Mouse (Mus musculus) forebrain, embryonic 11.5 days (tissue): ENCODE results near the gene Kcnk16. TPM values are rescaled to one million over a fixed set of nuclear protein-coding genes. Genes with fewer than 3 reads are reported as not detected.

ENCODE experiments used
- ATAC-seq: fragments of 200-750 bp; cut with Nextera tagmentation; replicated peaks from 2 replicates; pipeline ENCODE4 v1.8.0; 2017; ENCODE audit warnings: moderate TSS enrichment; ENCODE audit not compliant: low FRiP score
- DNase-seq: peaks from one replicate; pipeline ENCODE4 v3.0.0-alpha.2; 2017; ENCODE audit warnings: low spot score
- H3K27ac ChIP-seq: fragments of 300-500 bp; sonication (generic); 2 replicates; pipeline ENCODE4 v1.5.1; 2014; ENCODE audit warnings: low read depth, low read length
- H3K27me3 ChIP-seq: fragments of 300-500 bp; sonication (generic); 2 replicates; pipeline ENCODE4 v1.6.1; 2014; ENCODE audit warnings: mild to moderate bottlenecking, low read length, mixed read lengths; ENCODE audit not compliant: control insufficient read depth, insufficient read depth
- H3K36me3 ChIP-seq: fragments of 300-500 bp; sonication (generic); 2 replicates; pipeline ENCODE4 v1.6.1; 2014; ENCODE audit warnings: mild to moderate bottlenecking, low read length, moderate library complexity, mixed read lengths; ENCODE audit not compliant: control insufficient read depth, insufficient read depth
- H3K4me1 ChIP-seq: fragments of 300-500 bp; sonication (generic); replicated peaks from 2 replicates; pipeline ENCODE4 v1.6.1; 2014; ENCODE audit warnings: low read length, mixed read lengths; ENCODE audit not compliant: control insufficient read depth, insufficient read depth
- H3K4me2 ChIP-seq: fragments of 300-500 bp; sonication (generic); 2 replicates; pipeline ENCODE4 v1.6.1; 2014; ENCODE audit warnings: low read depth, mild to moderate bottlenecking, low read length, moderate library complexity, mixed read lengths; ENCODE audit not compliant: severe bottlenecking
- H3K4me3 ChIP-seq: fragments of 300-500 bp; sonication (generic); 2 replicates; pipeline ENCODE4 v1.5.1; 2014; ENCODE audit warnings: low read depth, low read length
- H3K9ac ChIP-seq: fragments of 300-500 bp; sonication (generic); 2 replicates; pipeline ENCODE4 v1.6.1; 2014; ENCODE audit warnings: low read length
- H3K9me3 ChIP-seq: fragments of 300-500 bp; sonication (generic); 2 replicates; pipeline ENCODE4 v1.6.1; 2016; ENCODE audit warnings: low read length, mixed read lengths; ENCODE audit not compliant: control insufficient read depth
- WGBS: fragments of 180-500 bp; shearing (Covaris S2); extraction: QIAGEN DNeasy Blood & Tissue Kit; methylation state at CpG from one replicate; pipeline ENCODE4 v1.1.7; 2014; 5-methylcytosine and 5-hydroxymethylcytosine counted together
- polyA plus RNA-seq: library from polyadenylated mRNA; unstranded; fragments of >200 nt; fragmentation: Nextera tagmentation; extraction: Ambion mirVana; gene quantifications from 2 replicates; pipeline ENCODE4 v1.2.1, GENCODE M21; 2014

Kcnk16 gene
- polyA plus RNA-seq, 1 experiment from 2014 or later = not detected

GRCm38 (mm10) chr14:20226488-20226887 lies 42.5 kb downstream of the Kcnk16 start:
- Histone ChIP-seq H3K36me3 (no peaks in the 10 kb centered on the region), H3K27ac (peak overlapping the region; percentile 87; the same call in 1 of the 2 replicates), H3K4me1 (peaks cover 20% of the 10 kb centered on the region), H3K9ac (no peak overlapping the region), H3K4me3 (no peak overlapping the region), H3K9me3 (no peaks in the 10 kb centered on the region), H3K27me3 (no peaks in the 10 kb centered on the region), H3K4me2 (no peak overlapping the region)
- 45% methylated on average over 7 of the region's 7 CpGs for WGBS
- no peak for DNase-seq
- ATAC-seq = no peak

- Histone ChIP-seq H3K27ac (peak overlapping the region; percentile 87), H3K9me3 (no peaks in the 10 kb centered on the region), H3K4me3 (no peak overlapping the region), H3K4me1 (peaks cover 22% of the 10 kb centered on the region), H3K9ac (peak overlapping the region; percentile 6; the same call in 1 of the 2 replicates), H3K36me3 (no peaks in the 10 kb centered on the region), H3K27me3 (no peaks in the 10 kb centered on the region), H3K4me2 (peak overlapping the region; percentile 34; the same call in 1 of the 2 replicates)
- WGBS = 11% methylated on average over 4 of the region's 4 CpGs
- peak; percentile 90 for ATAC-seq
- peak; percentile 78 for DNase-seq
Measured at GRCm38 (mm10) chr14:20225525-20225924, 43.5 kb downstream of the Kcnk16 start.

GRCm38 (mm10) chr14:20224576-20225218 lies 44.3 kb downstream of the Kcnk16 start:
- Histone ChIP-seq H3K9me3 (no peaks in the 10 kb centered on the region), H3K4me2 (no peak overlapping the region), H3K27ac (peak overlapping the region; percentile 87), H3K4me3 (no peak overlapping the region), H3K27me3 (no peaks in the 10 kb centered on the region), H3K36me3 (no peaks in the 10 kb centered on the region), H3K4me1 (peaks cover 22% of the 10 kb centered on the region), H3K9ac (peak overlapping the region; percentile 21; the same call in 1 of the 2 replicates)
- DNase-seq = no peak
- WGBS = 57% methylated on average over 10 of the region's 10 CpGs
- ATAC-seq = peak; percentile 10; the same call in 1 of the 2 replicates

GRCm38 (mm10) chr14:20224163-20224562 lies 44.8 kb downstream of the Kcnk16 start:
- Histone ChIP-seq H3K4me2 (no peak overlapping the region), H3K27me3 (no peaks in the 10 kb centered on the region), H3K4me3 (no peak overlapping the region), H3K4me1 (peaks cover 22% of the 10 kb centered on the region), H3K27ac (peak overlapping the region; percentile 87; the same call in 1 of the 2 replicates), H3K9ac (peak overlapping the region; percentile 21; the same call in 1 of the 2 replicates), H3K36me3 (no peaks in the 10 kb centered on the region), H3K9me3 (no peaks in the 10 kb centered on the region)
- 59% methylated on average over 4 of the region's 4 CpGs for WGBS
- DNase-seq = no peak
- ATAC-seq = no peak

GRCm38 (mm10) chr14:20223253-20223652 lies 45.7 kb downstream of the Kcnk16 start:
- Histone ChIP-seq H3K4me1 (peaks cover 22% of the 10 kb centered on the region), H3K9me3 (no peaks in the 10 kb centered on the region), H3K9ac (no peak overlapping the region), H3K27me3 (no peaks in the 10 kb centered on the region), H3K36me3 (no peaks in the 10 kb centered on the region), H3K4me3 (no peak overlapping the region), H3K27ac (no peak overlapping the region), H3K4me2 (no peak overlapping the region)
- WGBS = 87% methylated on average over 5 of the region's 5 CpGs
- DNase-seq (no peak), ATAC-seq (no peak)

- Histone ChIP-seq H3K27me3 (no peaks in the 10 kb centered on the region), H3K4me3 (no peak overlapping the region), H3K36me3 (no peaks in the 10 kb centered on the region), H3K9ac (no peak overlapping the region), H3K4me1 (peaks cover 19% of the 10 kb centered on the region), H3K27ac (no peak overlapping the region), H3K4me2 (no peak overlapping the region), H3K9me3 (no peaks in the 10 kb centered on the region)
- no peak for DNase-seq
- WGBS = 25% methylated on average over 7 of the region's 7 CpGs
- no peak for ATAC-seq
Measured at GRCm38 (mm10) chr14:20221083-20221482, 47.9 kb downstream of the Kcnk16 start.

- 88% methylated on average over 1 of the region's 1 CpGs for WGBS
Measured at GRCm38 (mm10) chr14:20219849-20220248, 49.1 kb downstream of the Kcnk16 start.

GRCm38 (mm10) chr14:20217299-20217864 lies 51.6 kb downstream of the Kcnk16 start:
- no peak for DNase-seq
- Histone ChIP-seq H3K4me1 (peaks cover 4% of the 10 kb centered on the region), H3K27me3 (no peaks in the 10 kb centered on the region), H3K27ac (no peak overlapping the region), H3K9ac (no peak overlapping the region), H3K4me2 (no peak overlapping the region), H3K9me3 (no peaks in the 10 kb centered on the region), H3K36me3 (no peaks in the 10 kb centered on the region), H3K4me3 (no peak overlapping the region)
- ATAC-seq = 0 out of 2 replicates have a peak, but pooled peaks have one; percentile 11
- 18% methylated on average over 3 of the region's 3 CpGs for WGBS

More at GRCm38 (mm10) chr14:20219849-20220248, 49.1 kb downstream of the Kcnk16 start:
- H3K36me3 ChIP-seq = no peaks in the 10 kb centered on the region
- ATAC-seq (no peak), DNase-seq (no peak)
- no peak overlapping the region for H3K27ac ChIP-seq
- H3K27me3 ChIP-seq = no peaks in the 10 kb centered on the region
- H3K9me3 ChIP-seq = no peaks in the 10 kb centered on the region
- no peak overlapping the region for H3K4me3 ChIP-seq
- H3K9ac ChIP-seq = no peak overlapping the region
- no peak overlapping the region for H3K4me2 ChIP-seq
- H3K4me1 ChIP-seq = peaks cover 11% of the 10 kb centered on the region
